ENCODE assay signal across 8 mouse cellular contexts in the genomic region with DNA sequence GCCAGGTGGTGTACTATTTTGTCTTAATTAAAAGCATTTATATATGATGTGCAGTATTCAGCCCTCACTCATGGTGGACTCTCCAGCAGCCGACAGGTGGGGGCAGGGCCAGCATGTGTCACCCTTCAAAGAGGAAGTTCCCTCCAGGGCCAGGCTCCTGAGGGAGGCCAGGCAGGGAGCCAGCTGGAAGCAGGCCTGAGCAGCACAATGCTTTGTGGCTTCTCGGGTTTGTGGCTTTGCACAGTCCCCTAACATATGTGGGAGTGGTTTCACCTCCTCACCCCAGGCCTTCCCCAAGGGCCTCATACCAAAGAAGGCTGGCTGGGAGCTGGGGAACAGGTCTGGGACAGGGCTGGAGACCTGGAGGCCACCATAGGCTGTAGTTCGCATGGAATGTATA.
DNase-seq lines count a peak whose midpoint lies in the region; ATAC-seq and TF ChIP-seq lines count a peak whose summit lies in the region.
"Had no signal": no experiment of that assay in that cellular context is flagged by ENCODE, and none has a peak within 500 bp of the region (broad histone marks: within the 10 kb centered on the region; RNA-seq: fewer than 3 reads in every experiment).

No protein-coding gene starts in this region.

- peak overlapping the region; percentile 57 for H3K27ac ChIP-seq in heart, embryonic 12.5 days (ENCODE audit: poor library complexity, severe bottlenecking)
- no peak overlapping the region for H3K27ac ChIP-seq in kidney, embryonic 14.5 days (ENCODE audit: low read depth, low read length)
- H3K27ac ChIP-seq: midbrain, embryonic 12.5 days had no signal

- no peak for TF ChIP-seq POLR2A in brain, embryonic 14.5 days (IDR thresholded peaks at IDR 0.05; ENCODE audit: borderline replicate concordance, extremely low read depth, insufficient read depth, insufficient read length, poor library complexity, severe bottlenecking)

- TF ChIP-seq CTCF in brain, embryonic 14.5 days (IDR thresholded peaks at IDR 0.05; ENCODE audit: borderline replicate concordance, extremely low read depth, insufficient read depth, insufficient read length) = no peak

- H3K4me1 ChIP-seq in heart, embryonic 12.5 days (replicated peaks) = peaks cover 34% of the 10 kb centered on the region
- peaks cover 8% of the 10 kb centered on the region for H3K4me1 ChIP-seq in kidney, embryonic 14.5 days (ENCODE audit: control insufficient read depth, insufficient read depth, low read length)

- peak; percentile 18 for DNase-seq in right cerebral cortex, postnatal 14 days
- no peak for DNase-seq in right cerebral cortex, adult 18-20 months
- peak; percentile 81 for DNase-seq in brain, embryonic 14.5 days (ENCODE audit: low read depth)
- DNase-seq in lung, postnatal 4 days = peak; percentile 79 to 89
- no peak for DNase-seq in frontal cortex, postnatal 14 days (ENCODE audit: low spot score in 2 of 2)

- H3K4me2 ChIP-seq in heart, embryonic 12.5 days = no peak overlapping the region
- no peak overlapping the region for H3K4me2 ChIP-seq in kidney, embryonic 14.5 days (replicated peaks; ENCODE audit: low read depth, low read length)
- H3K4me2 ChIP-seq: midbrain, embryonic 12.5 days had no signal

- no peak overlapping the region for H3K9ac ChIP-seq in heart, embryonic 12.5 days
- H3K9ac ChIP-seq in kidney, embryonic 14.5 days (ENCODE audit: low read depth, low read length) = no peak overlapping the region
- H3K9ac ChIP-seq: midbrain, embryonic 12.5 days had no signal

- peak; percentile 74 for ATAC-seq in heart, embryonic 12.5 days (ENCODE audit: insufficient number of reproducible peaks, low FRiP score)
- peak; percentile 78; the same call in 1 of the 2 replicates for ATAC-seq in kidney, embryonic 14.5 days (ENCODE audit: low FRiP score, low TSS enrichment)

- no peak overlapping the region for H3K4me3 ChIP-seq in heart, embryonic 12.5 days
- no peak overlapping the region for H3K4me3 ChIP-seq in kidney, embryonic 14.5 days (ENCODE audit: low read length)
- H3K4me3 ChIP-seq: midbrain, embryonic 12.5 days had no signal

- H3K36me3 ChIP-seq in heart, embryonic 12.5 days = 0 out of 2 replicates have a peak, but pooled peaks cover 15% of the 10 kb centered on the region
- H3K36me3 ChIP-seq in kidney, embryonic 14.5 days (ENCODE audit: control insufficient read depth, insufficient read depth, low read length) = no peaks in the 10 kb centered on the region
- H3K36me3 ChIP-seq: midbrain, embryonic 12.5 days had no signal

- H3K27me3 ChIP-seq in heart, embryonic 12.5 days (replicated peaks) = no peaks in the 10 kb centered on the region
- no peaks in the 10 kb centered on the region for H3K27me3 ChIP-seq in kidney, embryonic 14.5 days (ENCODE audit: control insufficient read depth, insufficient read depth, low read length)
- H3K27me3 ChIP-seq: midbrain, embryonic 12.5 days had no signal

- H3K9me3 ChIP-seq in heart, embryonic 12.5 days (replicated peaks) = no peaks in the 10 kb centered on the region
- H3K9me3 ChIP-seq in kidney, embryonic 14.5 days (ENCODE audit: control insufficient read depth, low read length) = no peaks in the 10 kb centered on the region
- H3K9me3 ChIP-seq: midbrain, embryonic 12.5 days had no signal

- 33% methylated on average over 3 of the region's 3 CpGs for WGBS in heart, embryonic 12.5 days
- WGBS in kidney, embryonic 14.5 days = 40% methylated on average over 3 of the region's 3 CpGs

Comparison
In these comparisons a context has a peak if more than half of its experiments do, and no peak if none do; other contexts are left out.
1. DNase-seq: peak in right cerebral cortex, postnatal 14 days (single experiment), brain, embryonic 14.5 days (single experiment) and lung, postnatal 4 days (2 of 2); none in right cerebral cortex, adult 18-20 months (single experiment) and frontal cortex, postnatal 14 days (0 of 2).